Mouse (Mus musculus) inflammation-experienced regulatory T-cells, adult 6 months (primary cell): Measurements from ENCODE around the gene Gm20388. TPM values are rescaled to one million over a fixed set of nuclear protein-coding genes. Genes with fewer than 3 reads are reported as not detected.

Experiments used
- ATAC-seq: one replicate; pipeline ENCODE4 v1.8.0; 2017
- polyA plus RNA-seq, 3 experiments: library from polyadenylated mRNA; unstranded; fragments of 100-300 nt; shearing (Covaris generic); gene quantifications; one replicate each; pipeline ENCODE4 v1.2.1; 2017

Gene Gm20388
- polyA plus RNA-seq, 3 experiments from 2014 or later = 10.8 to 14.1 (median 11.8) TPM

DNA sequence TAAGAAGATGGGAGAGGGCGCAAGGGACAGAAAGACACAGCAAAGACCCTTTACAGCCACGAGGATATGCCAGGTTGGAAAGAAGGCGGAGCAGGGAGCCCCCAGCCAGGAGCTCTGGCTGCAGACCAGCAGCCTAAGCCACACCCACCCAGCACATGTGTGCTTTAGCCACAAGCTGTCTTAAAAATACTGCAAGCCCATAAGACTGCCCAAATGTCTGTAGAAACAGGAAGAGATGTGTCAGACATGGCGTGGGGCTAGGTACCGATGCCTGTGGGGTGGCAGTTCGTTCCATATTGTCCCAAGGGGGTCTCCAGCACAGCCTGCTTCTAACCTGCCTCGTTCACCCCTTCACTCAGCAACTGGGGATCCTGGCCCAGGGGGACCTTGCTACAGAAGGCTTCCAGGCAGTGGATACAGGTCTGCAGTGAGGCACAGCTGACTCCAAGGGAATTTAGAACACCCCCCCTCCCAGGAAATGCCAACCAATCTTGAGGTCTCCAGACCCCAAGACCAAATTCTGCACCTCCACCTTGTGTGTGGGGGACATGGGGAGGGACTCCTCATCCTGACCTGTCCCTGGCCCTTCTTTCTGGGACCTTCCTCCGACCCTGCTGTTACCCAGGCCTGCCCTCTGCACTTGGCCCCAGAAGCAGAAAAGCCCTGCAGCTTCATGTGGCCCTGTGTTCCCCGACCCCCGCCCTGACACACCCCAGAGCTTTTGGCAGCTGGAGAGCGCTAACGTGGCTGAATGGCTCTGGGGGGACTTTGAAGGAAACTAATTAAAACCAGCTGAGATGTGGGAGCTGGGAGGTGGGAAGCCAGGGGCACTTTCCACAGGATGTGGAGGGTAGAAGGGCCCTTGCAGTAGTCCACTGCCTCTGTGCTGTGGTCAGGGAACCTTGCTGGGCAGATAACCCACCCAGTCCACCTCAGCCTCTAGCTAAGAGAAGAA, 2335.9 kb downstream of the Gm20388 start:
- ATAC-seq = no peak

DNA sequence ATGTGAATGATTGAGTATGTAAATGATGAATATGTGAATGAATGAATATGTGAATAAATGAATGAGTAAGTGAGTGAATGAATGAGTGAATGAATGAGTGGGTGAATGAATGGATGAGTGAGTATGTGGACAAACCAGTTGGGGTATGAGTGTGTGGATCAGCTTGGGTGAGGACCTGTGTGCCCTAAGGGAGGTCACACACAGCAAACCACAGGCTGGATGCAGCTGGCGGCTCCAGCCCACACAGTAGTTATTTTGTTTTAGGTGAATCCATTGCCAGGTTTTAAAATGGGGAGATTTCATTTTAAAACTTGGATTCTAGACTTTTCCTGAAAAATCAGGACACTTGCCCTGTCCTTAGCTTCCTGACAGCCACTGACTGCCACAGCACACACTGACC, 2341.1 kb downstream of the Gm20388 start:
- no peak for ATAC-seq

DNA sequence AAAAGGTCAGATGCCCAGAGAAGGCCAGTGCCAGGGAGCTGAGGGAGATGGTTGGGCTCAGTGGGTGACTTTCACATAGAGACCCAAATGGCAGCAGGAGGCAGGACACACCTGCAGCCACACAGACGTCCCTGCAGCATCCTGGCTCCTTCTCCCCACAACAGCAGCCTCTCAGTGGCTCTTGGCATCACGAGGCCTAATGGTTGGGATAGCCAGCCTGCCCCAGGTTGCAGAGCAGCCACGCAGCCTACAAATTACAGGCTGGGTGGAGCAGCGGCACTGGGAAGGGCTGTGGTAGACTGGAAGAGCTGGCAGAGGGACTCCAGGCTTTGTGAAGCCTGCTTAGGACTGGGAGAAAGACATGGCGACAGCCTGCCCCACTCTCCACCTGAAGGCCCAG, 2341.7 kb downstream of the Gm20388 start:
- ATAC-seq = no peak

DNA sequence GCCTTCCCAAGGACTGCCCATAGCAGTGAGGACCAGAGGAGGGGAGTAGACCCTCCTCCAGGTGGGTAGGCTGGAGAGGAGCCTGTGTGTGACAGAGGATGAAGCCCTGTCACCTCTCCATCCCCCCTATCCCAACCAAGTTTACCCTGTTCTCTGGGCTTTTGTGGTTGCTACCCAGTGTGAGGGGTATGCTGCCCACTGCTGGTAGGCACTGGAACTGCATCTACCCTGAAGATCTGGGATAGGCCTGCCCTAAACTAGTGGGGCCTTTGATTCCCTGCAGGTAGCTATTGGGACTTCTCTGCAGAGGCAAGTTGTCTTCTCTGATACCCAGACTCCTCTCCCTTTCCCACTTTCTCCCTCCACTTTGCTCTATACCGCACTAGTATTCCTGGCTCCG, 2348.7 kb downstream of the Gm20388 start:
- ATAC-seq = no peak

DNA sequence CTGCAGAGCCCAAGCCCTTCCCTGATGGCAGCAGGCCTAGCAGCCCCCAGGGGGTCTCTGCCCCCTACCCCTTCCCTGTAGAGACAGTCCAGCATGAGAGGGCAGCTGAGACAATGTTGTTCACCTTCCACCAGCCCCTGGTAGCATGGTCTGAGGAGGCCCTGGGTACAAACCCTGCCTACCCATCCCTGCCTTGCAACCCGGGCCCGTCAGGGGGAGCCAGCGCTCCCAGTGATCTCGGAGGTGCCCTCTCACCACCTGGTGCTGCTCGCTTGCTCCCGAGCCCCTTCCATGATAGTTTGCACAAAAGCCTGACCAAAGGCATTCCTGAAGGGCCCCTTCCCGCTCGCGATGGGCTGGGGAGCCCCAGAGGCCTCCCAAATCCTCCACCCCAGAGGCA, 2350.1 kb downstream of the Gm20388 start:
- ATAC-seq = no peak

DNA sequence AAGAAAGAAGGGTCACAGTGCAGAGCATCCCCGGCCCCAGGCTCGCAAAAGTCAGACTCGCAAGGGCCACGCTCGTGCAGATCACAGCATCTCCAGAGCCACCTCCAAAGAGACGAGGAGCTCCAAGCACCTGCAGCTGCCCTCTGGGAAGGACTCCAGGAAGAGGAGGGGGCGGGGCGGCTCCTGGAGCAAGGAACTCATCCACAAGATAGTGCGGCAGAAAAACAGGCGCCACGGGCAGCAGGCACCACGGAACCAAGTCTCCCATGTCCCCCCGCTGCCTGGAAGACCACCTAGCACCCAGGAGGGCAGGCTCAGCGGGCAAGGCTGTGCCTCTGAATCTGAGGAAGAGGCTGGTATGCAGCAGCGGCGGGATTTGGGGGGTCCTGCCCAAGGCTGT, 2352.2 kb downstream of the Gm20388 start:
- no peak for ATAC-seq

DNA sequence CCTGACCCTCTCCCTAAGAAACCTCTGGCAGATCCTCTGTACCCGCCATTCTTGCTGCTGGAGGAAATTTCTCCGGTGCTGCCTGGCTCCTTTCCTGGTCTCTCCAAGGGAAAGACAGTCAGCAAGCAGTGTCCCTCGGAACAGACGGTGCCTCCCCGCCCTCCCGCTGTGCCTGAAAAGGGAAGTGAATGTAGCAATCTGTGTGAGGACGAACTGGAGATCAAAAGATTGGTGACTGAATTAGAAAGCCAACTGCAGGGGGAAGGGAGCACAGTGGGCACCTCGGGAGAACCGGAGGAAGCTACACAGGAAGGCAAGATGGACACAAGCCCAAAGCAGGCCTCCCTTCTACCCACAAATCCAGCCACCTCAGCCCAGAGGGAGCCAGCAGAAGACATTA, 2353.6 kb downstream of the Gm20388 start:
- ATAC-seq = no peak

DNA sequence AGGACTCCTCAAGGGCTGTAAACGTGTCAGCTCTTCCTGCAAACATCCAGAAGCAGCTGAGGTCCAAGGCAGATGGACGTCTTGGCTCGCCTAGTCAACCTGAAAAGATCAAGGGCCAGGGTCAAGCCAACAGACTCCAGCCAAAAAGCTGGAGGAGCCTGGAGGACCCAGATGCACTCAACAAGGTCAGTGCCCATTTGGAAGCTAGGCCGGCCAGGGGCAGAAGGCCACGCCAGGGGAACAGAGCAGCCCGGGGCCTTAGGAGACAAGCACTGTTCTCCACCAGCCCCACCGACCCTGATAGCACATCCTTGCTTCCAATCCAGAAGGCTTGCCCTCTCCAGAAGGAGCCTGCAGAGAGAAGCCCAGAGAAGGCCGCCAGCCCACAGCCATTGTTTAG, 2354.9 kb downstream of the Gm20388 start:
- no peak for ATAC-seq

DNA sequence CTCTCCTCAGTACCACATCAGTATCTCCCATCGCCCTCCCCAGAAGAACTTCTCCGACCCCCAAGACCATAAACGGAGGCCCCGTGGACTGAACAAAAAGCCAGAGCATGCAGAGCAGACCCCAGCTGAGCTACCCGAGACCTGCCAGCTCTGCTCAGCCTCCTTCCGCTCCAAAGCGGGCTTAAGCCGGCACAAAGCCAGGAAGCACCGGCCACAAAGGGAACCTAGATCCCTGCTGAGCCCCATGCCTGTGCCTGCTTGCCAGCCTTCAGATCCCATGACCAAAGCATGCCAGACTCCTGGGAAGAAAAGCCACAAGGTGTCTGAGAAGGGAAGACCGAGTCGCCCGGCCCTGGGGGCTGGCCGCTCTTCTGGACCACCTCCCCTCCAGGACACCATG, 2356.2 kb downstream of the Gm20388 start:
- no peak for ATAC-seq

DNA sequence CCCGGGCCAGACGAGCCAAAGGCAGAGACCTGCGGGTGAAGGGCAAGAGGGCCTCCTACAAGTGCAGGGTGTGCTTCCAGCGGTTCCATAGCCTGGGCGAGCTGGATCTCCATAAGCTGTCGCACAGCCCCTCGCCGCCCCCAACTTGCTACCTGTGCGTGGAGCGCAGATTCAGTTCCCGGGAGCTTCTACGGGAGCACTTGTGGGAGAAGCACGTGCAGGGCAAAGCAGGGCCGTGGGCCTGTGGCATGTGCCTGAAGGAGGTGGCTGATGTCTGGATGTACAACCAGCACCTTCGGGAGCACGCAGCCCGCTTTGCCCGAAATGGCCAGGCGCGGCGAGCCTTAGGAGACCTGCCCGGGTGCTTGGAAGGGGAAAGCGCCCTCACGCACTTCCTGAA, 2358.2 kb downstream of the Gm20388 start:
- ATAC-seq = no peak

DNA sequence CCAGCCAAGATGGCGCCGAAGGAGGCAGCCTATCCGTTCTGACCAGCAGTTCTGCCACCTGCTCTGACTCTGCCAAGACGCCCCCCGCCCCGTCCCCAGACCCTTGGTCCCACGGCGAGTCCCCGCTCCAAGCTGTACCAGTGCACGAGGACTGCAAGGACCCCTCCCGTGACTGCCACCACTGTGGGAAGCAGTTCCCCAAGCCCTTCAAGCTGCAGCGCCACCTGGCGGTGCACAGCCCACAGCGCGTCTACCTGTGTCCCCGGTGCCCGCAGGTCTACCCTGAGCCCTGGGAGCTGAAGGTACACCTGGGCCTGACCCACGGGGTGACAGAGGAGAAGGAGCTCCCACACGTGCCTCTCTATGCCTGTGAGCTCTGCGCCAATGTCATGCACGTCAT, 2358.8 kb downstream of the Gm20388 start:
- peak; percentile 53 for ATAC-seq

DNA sequence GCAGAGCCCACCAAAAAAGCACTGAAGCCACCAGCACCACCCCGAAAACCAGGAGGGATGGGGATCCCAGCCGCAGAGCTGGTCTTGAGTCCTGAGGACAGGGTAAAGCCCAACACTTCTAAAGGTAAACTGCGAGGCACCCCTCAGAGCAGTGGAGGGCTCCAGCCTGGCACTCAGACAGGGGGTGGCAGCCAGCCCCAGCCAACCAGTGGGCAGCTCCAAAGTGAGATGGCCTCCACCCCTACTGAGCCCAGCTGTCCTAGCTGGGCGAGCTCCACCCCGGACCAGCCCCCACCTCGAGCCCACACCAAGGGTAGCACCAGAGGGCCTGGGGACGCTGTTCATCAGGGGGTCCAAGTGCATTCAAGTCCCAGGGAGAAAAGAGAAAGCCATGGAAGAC, 2359.9 kb downstream of the Gm20388 start:
- no peak for ATAC-seq

DNA sequence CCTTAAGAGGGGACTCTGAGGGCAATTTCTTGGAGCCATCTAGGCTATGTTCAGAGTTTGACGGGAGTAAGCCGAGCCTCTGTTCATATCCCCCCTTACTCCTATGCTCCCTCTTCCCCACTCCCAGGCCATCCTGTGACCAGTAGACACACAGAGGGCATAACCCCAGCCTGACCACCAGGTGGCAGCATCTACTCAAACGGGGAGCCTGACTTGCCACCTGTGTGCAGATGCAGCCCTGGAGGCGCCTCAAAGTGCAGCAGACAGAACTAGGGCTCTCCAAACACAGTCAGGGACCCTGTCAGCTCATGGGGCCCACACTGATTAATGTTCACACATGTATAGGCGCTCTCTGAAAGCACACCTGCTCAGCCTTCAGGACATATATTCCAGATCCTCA, 2362.5 kb downstream of the Gm20388 start:
- ATAC-seq = peak; percentile 84

DNA sequence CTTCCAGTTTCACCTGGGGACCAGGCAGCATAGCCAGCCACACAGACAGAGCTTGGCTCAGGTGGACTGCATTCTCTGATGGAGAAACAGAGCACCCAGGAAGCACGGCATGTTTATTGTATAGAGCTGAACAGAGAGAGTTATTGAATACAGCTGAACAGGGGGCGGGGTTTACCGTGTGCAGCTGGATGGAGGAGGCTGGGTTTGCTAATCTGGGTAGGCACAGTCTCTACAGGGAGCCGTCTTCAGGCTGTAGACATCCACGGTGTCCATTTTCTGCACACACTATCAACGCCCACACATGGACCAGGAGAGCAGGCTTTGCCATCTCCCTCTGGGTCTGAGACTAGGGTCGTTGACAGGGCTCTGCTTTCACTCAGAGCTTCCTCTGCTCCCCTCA, 2363.2 kb downstream of the Gm20388 start:
- ATAC-seq = no peak

DNA sequence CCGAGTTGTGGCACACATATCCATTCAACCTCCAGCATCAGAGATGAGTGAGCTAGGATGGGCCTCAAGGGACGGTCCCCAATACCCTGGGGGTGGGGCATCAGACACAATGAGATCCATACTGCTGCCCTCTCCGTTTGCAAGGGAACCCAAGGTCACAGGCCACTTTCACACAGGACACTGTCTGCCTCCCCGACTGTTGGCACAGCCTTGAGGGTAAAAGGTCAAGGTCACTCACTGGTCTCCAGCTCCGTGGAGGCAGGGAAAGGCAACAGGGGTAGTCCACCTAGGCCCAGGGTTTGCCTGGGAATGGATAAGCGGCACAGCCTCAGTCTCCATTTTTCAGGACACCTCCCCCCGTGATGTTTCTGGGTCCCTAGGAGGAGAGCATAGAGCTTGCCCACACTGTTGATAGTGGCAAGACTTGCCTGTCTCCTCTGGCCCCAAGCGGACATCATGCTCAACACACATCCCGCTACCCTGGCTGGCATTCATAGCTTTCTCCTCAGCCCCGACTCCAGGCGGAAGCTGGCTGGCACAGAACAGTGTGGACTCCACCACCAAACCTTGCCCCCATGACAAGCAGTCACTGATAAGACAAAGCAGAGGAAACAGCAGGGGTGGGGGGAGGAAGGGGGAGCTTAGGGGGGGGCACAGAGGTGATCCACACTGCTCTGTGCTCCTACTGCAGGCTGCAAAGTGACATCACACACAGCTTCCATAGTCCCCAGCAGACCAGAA, 2364.2 kb downstream of the Gm20388 start:
- no peak for ATAC-seq

DNA sequence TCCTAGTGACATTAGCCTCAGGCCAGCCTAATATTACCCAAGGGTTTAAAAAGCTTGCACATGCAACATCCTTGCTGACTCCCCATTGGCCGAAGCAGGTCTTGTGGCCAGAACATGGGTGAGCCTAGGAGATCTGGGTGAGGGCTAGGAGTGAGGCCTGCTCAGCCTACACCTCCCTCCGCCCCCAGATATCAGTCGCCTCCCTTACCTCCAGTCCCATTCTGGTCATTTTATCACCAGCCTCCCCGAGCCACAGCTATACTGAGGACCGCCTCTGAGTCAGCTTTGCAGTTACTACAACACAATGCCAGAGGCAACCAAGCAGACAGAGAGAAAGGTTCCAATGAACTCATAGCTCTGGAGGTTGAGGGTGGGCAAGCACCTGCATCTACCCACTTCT, 2365.7 kb downstream of the Gm20388 start:
- no peak for ATAC-seq

DNA sequence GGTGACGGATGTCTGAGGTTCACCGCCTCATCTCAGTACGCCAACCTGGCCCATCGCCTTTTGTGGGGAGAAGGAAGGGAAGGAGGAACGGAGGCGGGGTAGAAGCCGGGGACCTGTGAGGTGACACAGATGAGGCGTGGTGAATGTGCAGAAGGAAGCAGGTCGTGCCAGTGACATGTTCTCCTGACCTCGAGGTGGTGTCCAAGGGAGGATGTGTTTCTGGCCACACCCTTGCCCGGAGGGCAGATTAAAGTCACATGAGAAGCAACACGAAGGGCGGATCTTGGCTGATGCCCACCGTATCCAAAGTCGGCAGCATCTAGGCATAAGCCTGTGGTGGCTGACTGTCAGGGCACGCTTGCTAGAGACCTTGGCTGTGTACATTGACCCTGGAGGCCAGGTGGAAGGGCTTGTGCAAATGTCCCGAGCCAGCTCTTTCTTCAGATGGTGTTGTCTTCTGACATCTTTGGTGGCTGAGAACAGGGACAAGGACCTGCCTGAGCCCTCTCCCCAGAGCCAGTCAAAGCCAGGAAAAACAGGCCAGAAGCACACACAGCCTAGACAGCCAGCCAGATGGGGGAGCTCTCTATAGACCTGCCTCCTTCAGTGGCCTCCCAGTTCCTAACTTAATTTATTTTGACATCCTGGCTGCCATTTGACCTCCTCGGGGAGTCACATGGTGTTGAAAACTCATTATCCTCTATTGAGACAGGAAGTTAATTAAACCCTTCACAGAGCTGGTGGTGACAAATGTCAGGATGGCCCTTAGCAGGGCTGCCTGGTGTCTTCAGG, 2366.8 kb downstream of the Gm20388 start:
- no peak for ATAC-seq

DNA sequence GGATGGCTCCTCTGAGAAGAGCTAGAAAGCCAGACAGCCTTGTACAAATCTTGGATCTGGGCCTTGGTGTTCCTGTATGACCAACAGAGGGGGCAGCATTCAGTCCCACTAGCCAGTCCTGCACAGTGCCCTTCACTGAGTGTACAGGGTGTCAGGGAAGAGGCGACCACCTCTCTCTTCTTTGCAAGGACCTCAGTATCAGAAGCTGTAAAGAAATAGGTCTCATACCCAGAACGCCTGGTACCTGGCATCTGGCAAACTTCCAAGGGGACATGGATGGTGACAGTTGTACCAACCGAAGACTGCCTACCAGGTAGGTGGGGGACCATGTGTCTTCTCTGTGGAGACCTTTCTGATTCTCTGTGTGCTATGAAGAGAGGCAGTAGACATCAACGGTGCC, 2369.5 kb downstream of the Gm20388 start:
- ATAC-seq = no peak

DNA sequence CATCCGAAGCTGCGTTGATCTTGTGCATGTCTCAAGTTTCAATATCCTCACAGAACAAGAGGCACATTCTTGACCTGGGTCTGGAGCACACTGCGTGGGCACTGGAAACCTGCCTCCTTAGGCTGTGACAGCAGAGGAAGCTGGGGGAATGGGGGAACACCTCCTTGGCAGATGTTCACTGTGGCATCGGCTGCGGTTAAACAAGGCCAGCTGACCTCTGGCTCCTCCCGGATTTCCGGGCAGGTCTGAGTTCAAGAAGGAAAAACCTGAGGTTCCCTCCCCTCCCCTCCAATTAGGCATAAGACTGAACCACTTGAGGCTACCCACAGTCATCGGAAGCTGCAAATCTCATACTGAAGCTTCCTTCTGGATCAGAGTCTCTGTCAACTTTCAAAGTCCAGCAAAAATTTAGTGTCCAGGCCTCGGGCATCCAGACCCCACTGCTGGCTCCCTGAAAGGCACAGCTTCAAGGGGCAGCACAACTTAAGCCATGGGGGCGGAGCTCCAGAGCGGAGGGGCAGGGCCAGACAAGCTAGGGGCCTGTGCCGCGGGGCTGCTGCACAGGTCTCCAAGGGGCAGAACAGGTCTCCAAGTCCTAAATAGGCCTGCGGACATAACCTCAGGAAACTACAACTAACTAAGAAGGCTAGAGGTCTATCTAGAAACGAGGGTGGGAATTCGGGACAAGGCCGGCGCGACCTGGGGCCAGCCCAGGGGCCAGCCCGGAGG, 2370.1 kb downstream of the Gm20388 start:
- ATAC-seq = no peak

DNA sequence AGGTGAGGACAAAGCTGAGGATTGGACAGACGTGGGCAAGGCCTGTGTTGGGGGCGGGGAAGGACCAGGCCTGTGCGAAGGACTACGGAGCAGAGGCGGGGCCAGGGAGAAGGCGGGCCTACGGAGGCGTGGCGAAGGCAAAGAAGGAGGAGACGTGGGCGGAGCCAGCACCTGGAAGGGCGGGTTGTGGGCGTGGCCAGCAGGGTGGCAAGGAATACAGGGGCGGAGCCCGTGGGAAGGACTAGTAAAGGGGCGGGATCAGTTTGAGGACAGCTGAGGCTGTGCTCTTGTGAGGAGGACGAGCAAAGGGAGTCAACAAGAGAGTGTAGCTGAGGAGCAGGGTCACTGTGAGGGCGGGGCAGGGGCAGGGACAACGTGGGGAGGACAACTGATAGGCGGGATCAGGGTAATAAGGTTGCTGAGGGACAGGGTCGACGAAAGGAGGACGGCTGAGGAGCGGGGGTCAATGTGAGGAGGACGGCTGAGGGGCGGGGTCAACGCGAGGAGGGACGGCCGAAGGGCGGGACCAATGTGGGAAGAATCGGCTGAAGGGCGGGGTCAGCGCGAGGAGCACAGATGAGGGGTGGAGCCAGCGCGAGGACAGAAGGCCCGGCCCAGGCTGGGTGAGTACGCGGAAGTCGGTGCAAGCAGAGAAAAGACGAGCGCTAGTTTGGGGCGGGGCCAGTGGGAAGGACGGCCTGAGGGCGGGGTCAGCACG, 2370.8 kb downstream of the Gm20388 start:
- peak; percentile 78 for ATAC-seq

DNA sequence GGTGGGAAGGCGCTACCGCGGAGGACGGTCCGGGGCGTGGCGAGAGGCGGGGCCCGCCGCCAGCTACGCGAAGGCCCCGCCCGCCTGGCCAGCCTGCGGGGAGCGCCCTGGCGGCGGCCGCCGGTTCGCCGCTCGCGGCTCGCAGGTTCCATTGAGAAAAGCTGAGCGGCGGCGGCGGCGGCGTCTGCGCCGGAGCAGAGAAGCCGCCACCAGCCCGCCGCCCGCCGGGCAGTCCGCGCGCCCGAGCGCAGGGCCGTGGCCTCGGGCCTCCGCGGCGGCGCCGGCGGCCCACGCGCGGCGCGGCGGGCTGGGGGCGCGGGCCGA, 2371.4 kb downstream of the Gm20388 start, which contains the start of gene Zfpm1:
Gene Zfpm1 (plus strand): TSS at position 107 of the 324 bp plus-strand sequence.
- ATAC-seq = no peak
